Mouse (Mus musculus) small intestine, adult 2 months (tissue): ENCODE data around the gene Pacs1. TPM values are rescaled to one million over a fixed set of nuclear protein-coding genes. Genes with fewer than 3 reads are reported as not detected.

Source experiments
- H3K27ac ChIP-seq: fragments of 200-500 bp; 2 replicates; pipeline ENCODE4 v1.5.1; 2012; ENCODE audit warnings: low read depth, low read length, control low read depth, inconsistent platforms; ENCODE audit not compliant: insufficient read depth
- H3K27me3 ChIP-seq: fragments of 200-500 bp; 2 replicates; pipeline ENCODE4 v1.6.1; 2012; ENCODE audit warnings: mild to moderate bottlenecking, moderate library complexity, low read length, inconsistent platforms; ENCODE audit not compliant: control insufficient read depth, insufficient read depth
- H3K36me3 ChIP-seq: fragments of 200-500 bp; 2 replicates; pipeline ENCODE4 v1.6.1; 2012; ENCODE audit warnings: mild to moderate bottlenecking, low read length, control low read depth, inconsistent platforms; ENCODE audit not compliant: control insufficient read depth, insufficient read depth
- H3K4me1 ChIP-seq: fragments of 200-500 bp; 2 replicates; pipeline ENCODE4 v1.6.1; 2012; ENCODE audit warnings: low read length, inconsistent platforms, mixed read lengths; ENCODE audit not compliant: control insufficient read depth, insufficient read depth, insufficient read length
- H3K4me3 ChIP-seq: fragments of 200-500 bp; 2 replicates; pipeline ENCODE4 v1.5.1; 2012; ENCODE audit warnings: low read depth, mild to moderate bottlenecking, control low read depth, inconsistent platforms, low read length, moderate library complexity
- CTCF ChIP-seq: fragments of 200-500 bp; IDR thresholded peaks from 2 replicates; pipeline ENCODE4 v1.5.1; 2012; ENCODE audit warnings: low read depth, mild to moderate bottlenecking, control low read depth, inconsistent platforms, low read length, moderate library complexity, mixed read lengths; ENCODE audit not compliant: insufficient replicate concordance, insufficient read length; ENCODE audit errors: extremely low read depth
- POLR2A ChIP-seq: fragments of 200-500 bp; IDR thresholded peaks from 2 replicates; pipeline ENCODE4 v1.6.1; 2012; ENCODE audit warnings: low read depth, mild to moderate bottlenecking, control low read depth, inconsistent platforms, low read length, moderate library complexity
- WGBS: fragments of 180-500 bp; shearing (Covaris S2); methylation state at CpG from one replicate; pipeline ENCODE4 v1.1.7; 2018; 5-methylcytosine and 5-hydroxymethylcytosine counted together
- polyA plus RNA-seq: library from polyadenylated mRNA; depleted of rRNA; stranded (reverse); fragments of >200 nt; gene quantifications from 2 replicates; pipeline ENCODE4 v1.2.3, GENCODE M21; 2012

Gene Pacs1
- polyA plus RNA-seq, 1 experiment = 8.9 TPM

- no peak for TF ChIP-seq CTCF
- TF ChIP-seq POLR2A = no peak
- no peaks in the 10 kb centered on the region for H3K27me3 ChIP-seq
- no peaks in the 10 kb centered on the region for H3K36me3 ChIP-seq
- no peaks in the 10 kb centered on the region for H3K4me1 ChIP-seq
- H3K4me3 ChIP-seq = no peak overlapping the region
- no peak overlapping the region for H3K27ac ChIP-seq
- 69% methylated on average over 6 of the region's 6 CpGs for WGBS
Measured at GRCm38 (mm10) chr19:5300588-5300987, 27.7 kb upstream of the Pacs1 start.

- Histone ChIP-seq H3K4me1 (peaks cover 6% of the 10 kb centered on the region; the same call in 1 of the 2 replicates), H3K27ac (no peak within 1 kb of the TSS), H3K4me3 (no peak within 1 kb of the TSS), H3K27me3 (no peaks in the 10 kb centered on the region), H3K36me3 (0 out of 2 replicates have a peak, but pooled peaks cover 3% of the 10 kb centered on the region)
- 32% methylated on average over 32 of the region's 32 CpGs for WGBS
- TF ChIP-seq POLR2A (no peak), CTCF (no peak)
Measured at GRCm38 (mm10) chr19:5297903-5298800, 25.2 kb upstream of the Pacs1 start, which contains the start of gene Gal3st3. TSS of gene Gal3st3 (plus strand) at chr19:5298331.

GRCm38 (mm10) chr19:5296630-5297029, 23.7 kb upstream of the Pacs1 start:
- H3K36me3 ChIP-seq = peaks cover 14% of the 10 kb centered on the region
- H3K4me1 ChIP-seq = peaks cover 6% of the 10 kb centered on the region; the same call in 1 of the 2 replicates
- no peak overlapping the region for H3K27ac ChIP-seq
- WGBS = 81% methylated on average over 5 of the region's 5 CpGs
- no peak for TF ChIP-seq POLR2A
- no peak for TF ChIP-seq CTCF
- no peaks in the 10 kb centered on the region for H3K27me3 ChIP-seq
- H3K4me3 ChIP-seq = no peak overlapping the region

GRCm38 (mm10) chr19:5295736-5296075, 22.8 kb upstream of the Pacs1 start:
- peaks cover 6% of the 10 kb centered on the region; the same call in 1 of the 2 replicates for H3K4me1 ChIP-seq
- H3K27me3 ChIP-seq = no peaks in the 10 kb centered on the region
- H3K27ac ChIP-seq = peak overlapping the region; percentile 36; the same call in 1 of the 2 replicates
- H3K4me3 ChIP-seq = peak overlapping the region; percentile 60
- TF ChIP-seq CTCF = no peak
- no peak for TF ChIP-seq POLR2A
- 4% methylated on average over 13 of the region's 13 CpGs for WGBS
- peaks cover 18% of the 10 kb centered on the region for H3K36me3 ChIP-seq

GRCm38 (mm10) chr19:5294972-5295735, 22.2 kb upstream of the Pacs1 start, which contains the start of gene Sf3b2:
TSS of gene Sf3b2 (minus strand) at chr19:5295455.
- Histone ChIP-seq H3K4me3 (peak within 1 kb of the TSS; percentile 91), H3K27me3 (no peaks in the 10 kb centered on the region), H3K27ac (peak within 1 kb of the TSS; percentile 42; the same call in 1 of the 2 replicates), H3K36me3 (peaks cover 24% of the 10 kb centered on the region), H3K4me1 (peaks cover 6% of the 10 kb centered on the region; the same call in 1 of the 2 replicates)
- TF ChIP-seq POLR2A = peak; percentile 78
- TF ChIP-seq CTCF = peak; percentile 86
- WGBS = under 1% methylated on average over 46 of the region's 46 CpGs

GRCm38 (mm10) chr19:5278381-5278780, 5.5 kb upstream of the Pacs1 start:
- WGBS = 28% methylated on average over 8 of the region's 8 CpGs
- Histone ChIP-seq H3K27ac (no peak overlapping the region), H3K27me3 (no peaks in the 10 kb centered on the region), H3K4me3 (no peak overlapping the region), H3K4me1 (no peaks in the 10 kb centered on the region), H3K36me3 (peaks cover 39% of the 10 kb centered on the region)
- TF ChIP-seq POLR2A (no peak), CTCF (no peak)
